Mouse (Mus musculus): ENCODE data around the gene Eral1.

DNA sequence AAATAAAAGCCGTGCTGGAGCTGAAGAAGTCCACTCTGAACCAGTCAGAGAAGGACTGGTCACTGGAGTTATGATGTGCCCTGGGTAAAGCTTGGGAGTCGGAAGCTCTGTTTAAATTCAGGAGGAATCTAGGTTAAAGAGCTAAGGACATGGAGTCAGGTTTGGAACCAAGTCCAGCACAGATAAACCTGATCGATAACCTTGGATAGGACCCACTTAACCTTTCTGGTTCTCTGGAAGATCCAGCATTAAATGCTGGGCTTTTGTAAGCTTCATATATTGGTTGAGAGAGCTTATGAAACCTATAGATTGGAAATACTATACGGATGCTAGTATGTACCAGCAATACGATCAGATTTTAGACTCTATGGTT lies 14.9 kb upstream of the Eral1 start:
- no peak for TF ChIP-seq EP300 (IDR thresholded peaks at IDR 0.05; ENCODE audit: insufficient read depth, low read depth, low read length)
- no peak for TF ChIP-seq CTCF (IDR thresholded peaks at IDR 0.05)
- TF ChIP-seq POLR2A (IDR thresholded peaks at IDR 0.05; ENCODE audit: insufficient read depth, low read depth, low read length), result no peak
